Mouse (Mus musculus): Measurements from ENCODE around the gene Naip1.
"Not testable (repeated sequence)": the region's sequence is repeated elsewhere in the genome, so short reads cannot be mapped to it uniquely, and the experiment has no call there.

Gene Naip1

GRCm38 (mm10) chr13:100452415-100453127 lies at the start of gene Naip1:
TSS of gene Naip1 (minus strand) at chr13:100452869.
- DNase-seq = not testable (repeated sequence)

GRCm38 (mm10) chr13:100499625-100500024 lies 47.0 kb upstream of the Naip1 start:
- not testable (repeated sequence) for DNase-seq

- no peak for DNase-seq
Observed at GRCm38 (mm10) chr13:100495337-100495736, 42.7 kb upstream of the Naip1 start.

GRCm38 (mm10) chr13:100494370-100494769 lies 41.7 kb upstream of the Naip1 start:
- DNase-seq = not testable (repeated sequence)

- no peak for DNase-seq
Observed at GRCm38 (mm10) chr13:100493313-100493712, 40.6 kb upstream of the Naip1 start.

GRCm38 (mm10) chr13:100492061-100492787 lies 39.6 kb upstream of the Naip1 start, which contains the start of gene Gtf2h2:
TSS of gene Gtf2h2 (minus strand) at chr13:100492579.
- peak; percentile 59 for DNase-seq

- no peak for DNase-seq
Observed at GRCm38 (mm10) chr13:100491623-100492022, 39.0 kb upstream of the Naip1 start.

- DNase-seq = no peak
Observed at GRCm38 (mm10) chr13:100490424-100490823, 37.8 kb upstream of the Naip1 start.

- DNase-seq = no peak
Observed at GRCm38 (mm10) chr13:100483610-100484009, 30.9 kb upstream of the Naip1 start.

- DNase-seq = no peak
Observed at GRCm38 (mm10) chr13:100463527-100464222, 11.0 kb upstream of the Naip1 start.

- no peak for DNase-seq
Observed at GRCm38 (mm10) chr13:100461336-100461735, 8.7 kb upstream of the Naip1 start.

GRCm38 (mm10) chr13:100449495-100449894 lies 3.2 kb downstream of the Naip1 start:
- DNase-seq = no peak

GRCm38 (mm10) chr13:100440116-100440515 lies 12.6 kb downstream of the Naip1 start:
- DNase-seq = no peak

- DNase-seq = no peak
Observed at GRCm38 (mm10) chr13:100438701-100439100, 14.0 kb downstream of the Naip1 start.

GRCm38 (mm10) chr13:100437322-100437825 lies 15.3 kb downstream of the Naip1 start:
- no peak for DNase-seq

- DNase-seq = not testable (repeated sequence)
Observed at GRCm38 (mm10) chr13:100436556-100437163, 16.0 kb downstream of the Naip1 start.

GRCm38 (mm10) chr13:100419958-100420357 lies 32.7 kb downstream of the Naip1 start:
- DNase-seq = not testable (repeated sequence)

GRCm38 (mm10) chr13:100414428-100414827 lies 38.2 kb downstream of the Naip1 start:
- no peak for DNase-seq

GRCm38 (mm10) chr13:100409825-100410224 lies 42.8 kb downstream of the Naip1 start:
- DNase-seq = no peak

GRCm38 (mm10) chr13:100409181-100409580 lies 43.5 kb downstream of the Naip1 start:
- no peak for DNase-seq

- no peak for DNase-seq
Observed at GRCm38 (mm10) chr13:100408242-100408641, 44.4 kb downstream of the Naip1 start.

- DNase-seq = not testable (repeated sequence)
Observed at GRCm38 (mm10) chr13:100402930-100403637, 49.6 kb downstream of the Naip1 start.
